Mouse (Mus musculus) liver, embryonic 15.5 days (tissue): Measurements from ENCODE around the gene Gdpd2. TPM values are rescaled to one million over a fixed set of nuclear protein-coding genes. Genes with fewer than 3 reads are reported as not detected.

ENCODE experiments used
- ATAC-seq: fragments of 200-750 bp; cut with Nextera tagmentation; 2 replicates; pipeline ENCODE4 v1.8.0; 2017; ENCODE audit warnings: moderate number of reproducible peaks, mild to moderate bottlenecking, moderate library complexity; ENCODE audit not compliant: insufficient read depth
- H3K27ac ChIP-seq: fragments of 300-500 bp; sonication (generic); replicated peaks from 2 replicates; pipeline ENCODE4 v1.5.1; 2015; ENCODE audit warnings: mild to moderate bottlenecking, inconsistent platforms
- H3K27me3 ChIP-seq: fragments of 300-500 bp; sonication (generic); 2 replicates; pipeline ENCODE4 v1.6.1; 2015; ENCODE audit warnings: mild to moderate bottlenecking, inconsistent platforms
- H3K36me3 ChIP-seq: fragments of 300-500 bp; sonication (generic); replicated peaks from 2 replicates; pipeline ENCODE4 v1.6.1; 2015; ENCODE audit warnings: moderate library complexity, mild to moderate bottlenecking, inconsistent platforms
- H3K4me1 ChIP-seq: fragments of 300-500 bp; sonication (generic); replicated peaks from 2 replicates; pipeline ENCODE4 v1.6.1; 2015; ENCODE audit warnings: inconsistent platforms
- H3K4me2 ChIP-seq: fragments of 300-500 bp; sonication (generic); 2 replicates; pipeline ENCODE4 v1.6.1; 2015; ENCODE audit warnings: moderate library complexity, mild to moderate bottlenecking, inconsistent platforms
- H3K4me3 ChIP-seq: fragments of 300-500 bp; sonication (generic); replicated peaks from 2 replicates; pipeline ENCODE4 v1.5.1; 2015; ENCODE audit warnings: mild to moderate bottlenecking, inconsistent platforms
- H3K9ac ChIP-seq: fragments of 300-500 bp; sonication (generic); 2 replicates; pipeline ENCODE4 v1.6.1; 2015; ENCODE audit warnings: moderate library complexity, mild to moderate bottlenecking, inconsistent platforms
- H3K9me3 ChIP-seq: fragments of 300-500 bp; sonication (generic); replicated peaks from 2 replicates; pipeline ENCODE4 v1.6.1; 2016; ENCODE audit warnings: inconsistent platforms
- WGBS: fragments of 180-500 bp; shearing (Covaris S2); methylation state at CpG from one replicate; pipeline ENCODE4 v1.1.7; 2015; ENCODE audit warnings: mixed read lengths; ENCODE audit not compliant: insufficient replicate concordance; 5-methylcytosine and 5-hydroxymethylcytosine counted together
- polyA plus RNA-seq: library from polyadenylated mRNA; unstranded; fragments of >200 nt; fragmentation: Nextera tagmentation; extraction: Ambion mirVana; gene quantifications from 2 replicates; pipeline ENCODE4 v1.2.1, GENCODE M21; 2015

Gene Gdpd2
- polyA plus RNA-seq = 0.14 and 0.21 TPM in 2 replicates

DNA sequence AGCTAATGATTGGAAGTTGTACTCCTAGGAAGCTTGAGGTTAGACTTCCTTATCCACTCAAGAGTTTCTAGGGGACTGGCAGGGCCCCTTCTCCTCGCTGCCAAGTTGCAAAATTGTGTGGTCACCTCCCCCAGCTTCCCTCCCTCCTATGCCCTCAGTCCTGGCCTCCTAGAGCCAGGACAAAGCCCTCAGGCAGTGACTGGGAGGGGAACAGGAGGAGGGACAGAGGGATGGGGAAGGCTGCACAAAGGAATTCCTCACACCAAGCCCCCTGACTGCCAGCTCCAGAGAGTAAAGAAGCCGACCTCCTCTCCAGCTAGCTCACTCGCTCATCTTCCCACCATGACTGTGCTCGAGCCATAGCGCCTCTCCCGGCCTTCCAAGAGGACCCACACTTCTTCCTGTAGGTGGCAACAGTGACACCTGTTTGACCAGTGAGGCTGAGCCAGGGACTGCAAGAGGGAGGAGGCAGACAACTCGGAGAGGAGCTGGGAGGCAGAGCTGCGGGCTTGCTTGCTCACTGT, at the start of gene Gdpd2:
Gene Gdpd2, plus strand, starts transcription at position 209 of the 524 bp plus-strand sequence.
- peaks cover 25% of the 10 kb centered on the region for H3K27me3 ChIP-seq
- H3K9ac ChIP-seq = no peak within 1 kb of the TSS
- peaks cover 29% of the 10 kb centered on the region for H3K36me3 ChIP-seq
- no peak within 1 kb of the TSS for H3K4me3 ChIP-seq
- no peaks in the 10 kb centered on the region for H3K4me1 ChIP-seq
- no peaks in the 10 kb centered on the region for H3K9me3 ChIP-seq
- WGBS = 26% methylated on average over 8 of the region's 8 CpGs
- no peak within 1 kb of the TSS for H3K27ac ChIP-seq
- no peak for ATAC-seq
- H3K4me2 ChIP-seq = no peak within 1 kb of the TSS

- H3K9me3 ChIP-seq = no peaks in the 10 kb centered on the region
- 73% methylated on average over 3 of the region's 3 CpGs for WGBS
Observed at GRCm38 (mm10) chrX:100686527-100686926, 43.1 kb upstream of the Gdpd2 start.

GRCm38 (mm10) chrX:100687360-100688032, 42.2 kb upstream of the Gdpd2 start:
- ATAC-seq = no peak
- WGBS = 86% methylated on average over 6 of the region's 6 CpGs
- H3K4me3 ChIP-seq = no peak overlapping the region
- no peak overlapping the region for H3K4me2 ChIP-seq
- H3K9me3 ChIP-seq = no peaks in the 10 kb centered on the region
- H3K4me1 ChIP-seq = no peaks in the 10 kb centered on the region
- no peak overlapping the region for H3K27ac ChIP-seq
- H3K9ac ChIP-seq = no peak overlapping the region
- peaks cover 60% of the 10 kb centered on the region for H3K36me3 ChIP-seq
- H3K27me3 ChIP-seq = no peaks in the 10 kb centered on the region

More at GRCm38 (mm10) chrX:100686527-100686926, 43.1 kb upstream of the Gdpd2 start:
- Histone ChIP-seq H3K4me3 (no peak overlapping the region), H3K36me3 (peaks cover 51% of the 10 kb centered on the region), H3K4me1 (no peaks in the 10 kb centered on the region), H3K4me2 (no peak overlapping the region), H3K9ac (no peak overlapping the region), H3K27ac (no peak overlapping the region), H3K27me3 (no peaks in the 10 kb centered on the region)
- ATAC-seq = no peak

DNA sequence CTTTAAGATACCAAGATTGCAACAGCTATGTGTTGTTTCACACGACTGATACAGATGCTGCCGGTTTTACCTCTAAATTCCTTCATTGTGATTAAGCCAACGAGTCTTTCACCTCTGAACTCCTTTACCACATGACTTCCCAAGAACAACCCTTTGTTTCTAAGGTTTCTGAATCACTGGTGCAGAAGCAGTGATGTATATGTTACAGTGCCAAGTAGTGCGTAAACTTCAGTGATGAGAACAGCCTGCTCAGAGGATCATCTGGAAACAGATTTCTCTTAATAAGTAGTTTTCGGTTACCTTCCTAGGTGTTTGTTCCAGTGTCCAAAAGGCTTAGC, 41.7 kb upstream of the Gdpd2 start:
- H3K4me2 ChIP-seq = no peak overlapping the region
- no peaks in the 10 kb centered on the region for H3K4me1 ChIP-seq
- 88% methylated on average over 5 of the region's 5 CpGs for WGBS
- H3K27me3 ChIP-seq = no peaks in the 10 kb centered on the region
- H3K4me3 ChIP-seq = no peak overlapping the region
- no peaks in the 10 kb centered on the region for H3K9me3 ChIP-seq
- H3K9ac ChIP-seq = no peak overlapping the region
- no peak overlapping the region for H3K27ac ChIP-seq
- H3K36me3 ChIP-seq = peaks cover 60% of the 10 kb centered on the region
- ATAC-seq = no peak

DNA sequence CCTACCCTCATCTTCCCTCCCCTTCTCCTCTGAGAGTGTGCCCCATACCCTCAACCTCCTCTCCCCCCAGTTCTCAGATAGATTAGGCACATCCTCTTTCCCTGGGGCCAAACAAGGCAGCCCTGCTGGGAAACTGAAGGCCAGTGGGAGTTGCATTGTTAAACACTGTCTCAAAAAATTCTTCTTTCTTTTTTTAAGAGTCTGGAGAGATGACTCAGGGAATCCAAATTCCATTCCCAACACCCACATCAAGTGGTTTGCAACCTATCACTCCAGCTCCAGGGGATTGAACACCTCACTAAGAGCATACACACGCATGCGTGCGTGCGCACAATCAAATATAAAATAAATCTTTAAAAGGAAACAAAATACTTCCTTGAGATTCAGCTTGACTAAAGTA, 32.9 kb upstream of the Gdpd2 start:
- H3K4me2 ChIP-seq = no peak overlapping the region
- 88% methylated on average over 4 of the region's 4 CpGs for WGBS
- no peaks in the 10 kb centered on the region for H3K27me3 ChIP-seq
- H3K27ac ChIP-seq = no peak overlapping the region
- no peak overlapping the region for H3K4me3 ChIP-seq
- no peaks in the 10 kb centered on the region for H3K4me1 ChIP-seq
- no peak overlapping the region for H3K9ac ChIP-seq
- H3K9me3 ChIP-seq = no peaks in the 10 kb centered on the region
- peaks cover 69% of the 10 kb centered on the region for H3K36me3 ChIP-seq
- no peak for ATAC-seq

- no peak overlapping the region for H3K9ac ChIP-seq
- no peak for ATAC-seq
- no peaks in the 10 kb centered on the region for H3K9me3 ChIP-seq
- no peak overlapping the region for H3K27ac ChIP-seq
- no peaks in the 10 kb centered on the region for H3K27me3 ChIP-seq
- 78% methylated on average over 6 of the region's 6 CpGs for WGBS
- no peak overlapping the region for H3K4me3 ChIP-seq
- no peak overlapping the region for H3K4me2 ChIP-seq
- peaks cover 59% of the 10 kb centered on the region for H3K36me3 ChIP-seq
- H3K4me1 ChIP-seq = no peaks in the 10 kb centered on the region
Observed at GRCm38 (mm10) chrX:100708032-100708431, 21.6 kb upstream of the Gdpd2 start.

- no peaks in the 10 kb centered on the region for H3K27me3 ChIP-seq
- no peak overlapping the region for H3K27ac ChIP-seq
- H3K4me3 ChIP-seq = no peak overlapping the region
- ATAC-seq = no peak
- no peaks in the 10 kb centered on the region for H3K4me1 ChIP-seq
- no peak overlapping the region for H3K4me2 ChIP-seq
- H3K9ac ChIP-seq = no peak overlapping the region
- peaks cover 94% of the 10 kb centered on the region for H3K36me3 ChIP-seq
- no peaks in the 10 kb centered on the region for H3K9me3 ChIP-seq
- 84% methylated on average over 6 of the region's 6 CpGs for WGBS
Observed at GRCm38 (mm10) chrX:100716173-100716572, 13.5 kb upstream of the Gdpd2 start.

DNA sequence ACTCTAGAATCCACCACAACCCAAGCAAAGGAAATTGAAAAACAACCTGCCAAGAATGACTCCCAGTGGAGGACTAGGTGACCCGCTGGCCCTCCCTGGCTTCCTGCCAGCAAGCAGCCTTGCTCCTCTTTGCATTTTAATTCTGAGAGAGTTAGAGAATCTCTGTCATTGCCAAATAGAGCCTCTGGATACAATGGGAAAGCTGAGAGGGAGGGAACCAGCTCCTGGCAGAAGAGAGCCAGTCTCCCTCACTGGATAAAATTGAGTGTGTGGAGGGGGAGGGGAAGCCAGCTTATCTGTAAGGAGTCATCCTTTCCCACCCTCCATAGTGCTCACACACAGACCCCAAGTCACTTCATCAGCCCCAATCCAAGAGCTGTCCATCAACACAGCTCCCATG, 726 bp upstream of the Gdpd2 start:
- Histone ChIP-seq H3K27ac (no peak overlapping the region), H3K4me3 (no peak overlapping the region), H3K36me3 (peaks cover 36% of the 10 kb centered on the region), H3K27me3 (peaks cover 25% of the 10 kb centered on the region), H3K4me2 (no peak overlapping the region), H3K9me3 (no peaks in the 10 kb centered on the region), H3K9ac (no peak overlapping the region), H3K4me1 (no peaks in the 10 kb centered on the region)
- WGBS = 54% methylated on average over 1 of the region's 1 CpGs
- ATAC-seq = no peak

DNA sequence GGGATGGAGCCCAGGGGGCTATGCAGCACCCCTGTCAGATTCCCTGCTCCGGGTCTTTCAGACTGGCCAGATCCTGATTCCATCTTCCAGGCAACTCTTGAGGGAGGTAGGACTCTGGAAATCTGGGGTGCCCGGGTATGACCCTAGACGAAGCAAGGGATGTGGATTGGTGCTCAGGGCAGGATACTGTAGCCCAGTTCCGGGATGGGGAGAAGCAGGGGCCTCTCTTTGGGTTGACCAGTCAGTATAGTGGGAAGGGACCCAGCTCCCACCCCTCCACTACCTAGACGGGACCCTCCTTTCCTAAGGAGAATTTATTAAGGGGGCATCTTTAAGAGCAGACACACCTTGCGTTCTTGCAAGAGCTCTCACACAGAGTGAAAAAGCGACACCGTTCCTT, 593 bp downstream of the Gdpd2 start:
- Histone ChIP-seq H3K36me3 (peaks cover 24% of the 10 kb centered on the region), H3K27me3 (peaks cover 26% of the 10 kb centered on the region), H3K9me3 (no peaks in the 10 kb centered on the region), H3K4me2 (no peak overlapping the region), H3K27ac (no peak overlapping the region), H3K4me1 (no peaks in the 10 kb centered on the region), H3K9ac (no peak overlapping the region), H3K4me3 (no peak overlapping the region)
- ATAC-seq = no peak
- 33% methylated on average over 8 of the region's 8 CpGs for WGBS

DNA sequence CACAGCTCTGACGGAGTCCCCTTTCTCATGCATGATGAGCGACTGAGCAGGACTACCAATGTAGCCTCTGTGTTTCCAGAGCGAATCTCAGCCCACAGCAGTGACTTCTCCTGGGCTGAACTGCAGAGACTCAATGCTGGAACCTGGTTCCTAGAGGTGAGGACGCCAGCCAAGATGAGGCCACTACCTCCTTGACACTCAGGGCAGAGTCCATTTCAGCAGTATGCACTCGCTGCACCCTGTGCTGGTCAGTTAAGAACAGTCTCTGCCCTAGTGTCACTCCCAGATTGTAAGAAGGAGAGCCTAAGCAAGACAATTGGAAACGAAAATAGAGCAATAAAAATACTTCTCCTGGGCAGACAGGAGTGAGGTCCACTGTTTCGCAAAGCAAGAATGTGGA, 4.7 kb downstream of the Gdpd2 start:
- Histone ChIP-seq H3K4me1 (no peaks in the 10 kb centered on the region), H3K27me3 (peaks cover 45% of the 10 kb centered on the region), H3K9ac (no peak overlapping the region), H3K4me3 (no peak overlapping the region), H3K4me2 (no peak overlapping the region), H3K36me3 (no peaks in the 10 kb centered on the region), H3K9me3 (no peaks in the 10 kb centered on the region), H3K27ac (no peak overlapping the region)
- 57% methylated on average over 7 of the region's 7 CpGs for WGBS
- ATAC-seq = no peak

- ATAC-seq = no peak
- Histone ChIP-seq H3K27me3 (peaks cover 24% of the 10 kb centered on the region), H3K9ac (no peak overlapping the region), H3K9me3 (no peaks in the 10 kb centered on the region), H3K4me3 (no peak overlapping the region), H3K27ac (no peak overlapping the region), H3K36me3 (no peaks in the 10 kb centered on the region), H3K4me2 (0 out of 2 replicates have a peak overlapping the region, but pooled peaks have one; percentile 23), H3K4me1 (no peaks in the 10 kb centered on the region)
- 22% methylated on average over 14 of the region's 14 CpGs for WGBS
Observed at GRCm38 (mm10) chrX:100738918-100739317, 9.2 kb downstream of the Gdpd2 start.

DNA sequence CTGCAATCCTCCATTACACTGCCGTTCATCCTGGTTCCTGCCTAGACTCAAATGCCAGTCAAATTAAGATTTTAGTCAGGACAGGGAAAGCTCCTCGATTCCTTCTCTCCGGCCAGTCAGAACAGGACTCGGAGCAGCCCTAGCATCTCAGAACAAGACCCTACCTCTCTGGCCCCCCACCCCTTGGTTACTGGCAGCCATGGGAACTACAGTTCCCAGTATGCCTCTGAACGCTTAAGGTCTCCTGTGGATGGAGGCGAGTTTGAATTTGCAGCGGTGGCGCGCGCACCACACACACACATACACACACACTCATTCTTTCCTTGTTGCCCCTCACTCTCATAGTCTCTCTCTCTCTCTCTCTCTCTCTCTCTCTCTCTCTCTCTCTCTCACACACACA, 9.8 kb downstream of the Gdpd2 start:
- Histone ChIP-seq H3K4me3 (no peak overlapping the region), H3K9ac (no peak overlapping the region), H3K4me1 (no peaks in the 10 kb centered on the region), H3K4me2 (peak overlapping the region; percentile 23), H3K27ac (no peak overlapping the region), H3K36me3 (no peaks in the 10 kb centered on the region), H3K9me3 (no peaks in the 10 kb centered on the region), H3K27me3 (peaks cover 24% of the 10 kb centered on the region)
- 29% methylated on average over 10 of the region's 10 CpGs for WGBS
- no peak for ATAC-seq
